Mouse (Mus musculus): ENCODE results near the gene Klhl42. TPM values are rescaled to one million over a fixed set of nuclear protein-coding genes. Genes with fewer than 3 reads are reported as not detected.

The Klhl42 gene
- 6.3 and 6.7 TPM in 2 replicates for polyA plus RNA-seq (2014; fragmentation: Nextera tagmentation; extraction: Ambion mirVana)

DNA sequence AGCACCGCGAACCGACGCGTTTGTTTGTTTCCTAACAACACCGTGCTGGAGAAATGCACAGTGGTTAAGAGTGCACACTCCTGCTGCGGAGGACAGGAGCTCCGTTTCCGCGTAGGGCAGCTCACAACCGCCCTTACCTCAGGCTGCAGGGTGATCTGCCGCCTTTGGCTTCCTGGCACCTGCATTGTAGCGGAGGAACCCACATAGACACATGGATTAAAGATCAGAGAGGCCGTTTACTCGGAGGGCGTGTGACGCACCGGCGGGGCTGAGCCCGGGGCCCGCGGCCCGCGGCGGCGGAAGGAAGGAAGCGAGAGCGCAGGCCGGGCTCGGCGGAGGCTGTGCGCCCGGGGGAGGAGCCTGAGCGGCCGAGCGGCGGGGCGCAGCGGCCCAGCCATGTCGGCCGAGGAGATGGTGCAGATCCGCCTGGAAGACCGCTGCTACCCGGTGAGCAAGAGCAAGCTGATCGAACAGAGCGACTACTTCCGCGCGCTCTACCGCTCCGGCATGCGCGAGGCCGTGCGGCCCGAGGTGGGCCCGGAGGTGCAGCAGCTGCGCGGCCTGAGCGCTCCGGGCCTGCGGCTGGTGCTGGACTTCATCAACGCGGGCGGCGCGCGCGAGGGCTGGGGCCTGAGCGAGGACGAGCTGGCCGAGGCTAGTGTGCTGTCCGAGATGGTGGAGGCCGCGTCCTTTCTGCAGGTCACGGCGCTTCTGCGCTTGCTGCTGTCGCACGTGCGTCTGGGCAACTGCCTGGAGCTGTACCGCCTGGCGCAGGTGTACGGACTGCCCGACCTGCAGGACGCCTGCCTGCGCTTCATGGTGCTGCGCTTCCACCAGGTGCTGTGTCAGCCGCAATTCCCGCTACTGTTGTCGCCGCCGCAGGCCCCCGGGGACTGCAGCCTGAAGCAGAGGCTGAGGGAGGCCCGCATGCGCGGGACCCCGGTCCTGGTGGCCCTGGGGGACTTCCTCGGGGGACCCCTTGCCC lies at the start of gene Klhl42:
TSS of gene Klhl42 (plus strand) at position 244 of the 985 bp plus-strand sequence.
- Histone ChIP-seq H3K9me3 (ENCODE audit: control insufficient read depth, low read length) (no peaks in the 10 kb centered on the region), H3K27ac (replicated peaks in 1 of 2; ENCODE audit: control insufficient read depth in 1 of 2, insufficient read depth in 1 of 2, low read depth in 2 of 2, low read length in 2 of 2) (peak within 1 kb of the TSS; percentile 62 to 82), H3K4me3 (ENCODE audit: control insufficient read depth in 1 of 2, insufficient read depth in 1 of 2, low read depth in 1 of 2, low read length in 2 of 2) (peak within 1 kb of the TSS; percentile 75 to 82), H3K9ac (ENCODE audit: low read length) (peak within 1 kb of the TSS; percentile 88), H3K4me2 (ENCODE audit: low read length) (peak within 1 kb of the TSS; percentile 96), H3K4me1 (ENCODE audit: control insufficient read depth in 2 of 2, insufficient read depth in 2 of 2, low read length in 2 of 2) (peaks cover 11 to 21% of the 10 kb centered on the region in 2 experiments), H3K36me3 (ENCODE audit: control insufficient read depth, insufficient read depth, low read length) (peaks cover 14% of the 10 kb centered on the region; the same call in 1 of the 2 replicates), H3K27me3 (ENCODE audit: control insufficient read depth, insufficient read depth, low read length) (no peaks in the 10 kb centered on the region)
- WGBS, result under 1% methylated on average over 93 of the region's 99 CpGs
- ATAC-seq (ENCODE audit: insufficient number of reproducible peaks, insufficient read depth, low FRiP score, low read depth), result peak; percentile 85

DNA sequence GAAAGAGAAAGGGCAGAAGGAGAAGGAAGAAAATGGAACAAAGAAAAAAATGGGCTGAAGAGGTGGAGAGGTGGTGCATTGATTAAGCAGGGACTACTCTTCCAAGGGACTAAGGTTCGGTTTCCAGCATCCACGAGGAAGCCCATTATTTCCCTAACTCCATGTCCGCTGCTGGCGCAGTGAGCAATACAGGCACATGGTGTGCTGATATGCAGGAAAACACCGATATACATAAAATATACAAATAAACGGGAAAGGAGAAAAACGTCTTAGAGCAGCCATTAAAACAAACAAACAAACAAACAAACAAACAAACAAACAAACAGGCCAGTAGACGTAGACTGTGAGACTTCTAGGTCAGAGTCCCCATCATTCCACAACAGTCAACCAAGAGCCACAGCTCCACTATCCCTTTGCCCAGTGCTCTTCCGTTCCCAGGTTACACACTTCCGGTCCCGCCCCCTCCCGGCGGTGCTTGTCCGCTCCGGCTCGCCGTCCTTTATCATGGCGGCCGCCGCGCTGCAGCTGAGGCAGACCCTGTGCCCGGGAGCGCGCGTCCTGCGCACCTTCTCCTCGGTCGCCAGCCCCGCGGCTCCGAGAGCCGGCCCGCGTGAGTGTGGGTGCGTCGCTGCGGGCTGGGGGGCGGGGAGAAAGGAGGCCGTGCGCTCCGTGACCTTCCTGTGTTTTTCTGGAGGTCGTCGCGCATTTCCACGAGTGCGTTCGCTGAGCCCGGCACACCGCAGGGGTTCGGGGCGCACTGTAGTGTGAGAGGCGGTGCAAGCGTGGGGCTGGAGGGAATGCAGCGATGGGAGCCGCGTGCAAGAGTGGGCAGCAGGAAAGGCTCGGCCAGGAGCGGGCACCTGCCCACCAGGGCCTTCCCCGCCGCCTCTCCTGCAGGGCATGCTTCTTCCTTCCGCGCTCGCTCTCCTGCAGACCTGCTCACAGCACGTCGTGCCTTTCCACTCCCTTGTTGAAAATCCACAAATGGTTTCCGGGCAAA lies 48.6 kb upstream of the Klhl42 start, which contains the start of gene Mrps35:
TSS of gene Mrps35 (plus strand) at position 474 of the 1,000 bp plus-strand sequence.
- ATAC-seq (ENCODE audit: insufficient number of reproducible peaks, insufficient read depth, low FRiP score, low read depth), result peak; percentile 93
- 4% methylated on average over 65 of the region's 66 CpGs for WGBS
- peaks cover 0 to 13% of the 10 kb centered on the region in 2 experiments; a peak in 3 of 4 replicates for H3K4me1 ChIP-seq (ENCODE audit: control insufficient read depth in 2 of 2, insufficient read depth in 2 of 2, low read length in 2 of 2)

DNA sequence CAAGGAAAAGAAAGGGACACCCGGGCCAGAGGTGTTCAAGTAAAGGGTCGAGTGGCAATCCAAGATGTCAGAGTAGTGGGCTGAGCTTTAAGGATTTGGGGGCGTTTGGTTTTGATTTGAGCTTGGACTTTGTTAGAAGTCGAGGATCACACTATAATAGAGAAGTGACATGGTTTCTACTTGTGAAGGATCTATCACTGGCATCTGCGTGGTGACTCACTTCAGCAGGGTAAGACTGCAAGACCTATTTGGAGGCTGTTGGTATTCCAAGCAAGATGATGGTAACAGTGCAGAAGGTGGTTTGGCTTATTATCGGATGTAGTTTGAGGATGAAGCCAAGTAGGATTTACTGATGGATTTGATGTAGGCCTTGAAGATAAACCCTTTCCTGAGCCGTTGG lies 47.5 kb upstream of the Klhl42 start:
- Histone ChIP-seq H3K9me3 (ENCODE audit: control insufficient read depth, low read length) (no peaks in the 10 kb centered on the region), H3K4me1 (ENCODE audit: control insufficient read depth in 2 of 2, insufficient read depth in 2 of 2, low read length in 2 of 2) (peaks cover 0 to 13% of the 10 kb centered on the region in 2 experiments; a peak in 3 of 4 replicates), H3K4me2 (ENCODE audit: low read length) (peak overlapping the region; percentile 80), H3K4me3 (ENCODE audit: control insufficient read depth in 1 of 2, insufficient read depth in 1 of 2, low read depth in 1 of 2, low read length in 2 of 2) (peak overlapping the region; percentile 74 to 92), H3K36me3 (ENCODE audit: control insufficient read depth, insufficient read depth, low read length) (peaks cover 25% of the 10 kb centered on the region), H3K27me3 (ENCODE audit: control insufficient read depth, insufficient read depth, low read length) (no peaks in the 10 kb centered on the region), H3K27ac (replicated peaks in 1 of 2; ENCODE audit: control insufficient read depth in 1 of 2, insufficient read depth in 1 of 2, low read depth in 2 of 2, low read length in 2 of 2) (0 out of 4 replicates have a peak overlapping the region, but pooled peaks of 1 of the 2 experiments have one; percentile 86), H3K9ac (ENCODE audit: low read length) (peak overlapping the region; percentile 97)
- no peak for ATAC-seq (ENCODE audit: insufficient number of reproducible peaks, insufficient read depth, low FRiP score, low read depth)
- 38% methylated on average over 7 of the region's 7 CpGs for WGBS

More for the DNA sequence above, 48.6 kb upstream of the Klhl42 start, which contains the start of gene Mrps35:
- Histone ChIP-seq H3K4me3 (ENCODE audit: control insufficient read depth in 1 of 2, insufficient read depth in 1 of 2, low read depth in 1 of 2, low read length in 2 of 2) (peak within 1 kb of the TSS; percentile 74 to 92), H3K27ac (replicated peaks in 1 of 2; ENCODE audit: control insufficient read depth in 1 of 2, insufficient read depth in 1 of 2, low read depth in 2 of 2, low read length in 2 of 2) (peak within 1 kb of the TSS; percentile 86 to 92), H3K9me3 (ENCODE audit: control insufficient read depth, low read length) (no peaks in the 10 kb centered on the region), H3K27me3 (ENCODE audit: control insufficient read depth, insufficient read depth, low read length) (no peaks in the 10 kb centered on the region), H3K4me2 (ENCODE audit: low read length) (peak within 1 kb of the TSS; percentile 80), H3K9ac (ENCODE audit: low read length) (peak within 1 kb of the TSS; percentile 97), H3K36me3 (ENCODE audit: control insufficient read depth, insufficient read depth, low read length) (peaks cover 14% of the 10 kb centered on the region)

DNA sequence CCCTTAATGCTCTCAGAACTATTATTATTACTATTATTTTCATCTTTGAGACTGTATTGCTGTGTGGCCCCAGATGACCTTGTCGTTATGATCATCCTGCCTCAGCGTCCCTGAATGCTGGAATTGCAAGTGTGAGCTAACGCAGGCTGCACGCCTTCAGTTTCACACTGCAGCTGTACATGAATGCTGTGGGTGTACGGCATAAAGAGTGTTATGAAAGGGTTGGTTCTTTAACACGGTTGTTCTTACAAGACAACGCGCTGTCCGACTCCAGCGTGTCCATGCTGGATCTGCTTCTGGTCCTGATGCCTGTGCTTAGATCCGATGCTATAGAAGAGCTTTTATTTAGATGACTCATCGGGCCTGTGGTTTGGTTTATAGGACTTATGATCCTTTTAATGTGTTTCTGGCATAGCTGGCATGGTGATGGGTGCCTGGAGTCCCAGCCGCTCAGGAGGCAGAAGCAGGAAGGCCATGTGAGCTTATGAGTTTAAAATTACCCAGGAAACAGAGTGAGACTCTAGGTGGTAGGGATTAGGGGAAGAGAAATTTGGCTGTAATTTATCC lies 41.9 kb upstream of the Klhl42 start:
- no peak overlapping the region for H3K4me3 ChIP-seq (ENCODE audit: control insufficient read depth in 1 of 2, insufficient read depth in 1 of 2, low read depth in 1 of 2, low read length in 2 of 2)
- no peaks in the 10 kb centered on the region for H3K27me3 ChIP-seq (ENCODE audit: control insufficient read depth, insufficient read depth, low read length)
- ATAC-seq (ENCODE audit: insufficient number of reproducible peaks, insufficient read depth, low FRiP score, low read depth), result no peak
- H3K9me3 ChIP-seq (ENCODE audit: control insufficient read depth, low read length), result no peaks in the 10 kb centered on the region
- no peak overlapping the region for H3K9ac ChIP-seq (ENCODE audit: low read length)
- H3K4me2 ChIP-seq (ENCODE audit: low read length), result no peak overlapping the region
- H3K36me3 ChIP-seq (ENCODE audit: control insufficient read depth, insufficient read depth, low read length), result peaks cover 79% of the 10 kb centered on the region
- peaks cover 1 to 3% of the 10 kb centered on the region in 2 experiments; a peak in 3 of 4 replicates for H3K4me1 ChIP-seq (ENCODE audit: control insufficient read depth in 2 of 2, insufficient read depth in 2 of 2, low read length in 2 of 2)
- no peak overlapping the region for H3K27ac ChIP-seq (replicated peaks in 1 of 2; ENCODE audit: control insufficient read depth in 1 of 2, insufficient read depth in 1 of 2, low read depth in 2 of 2, low read length in 2 of 2)
- WGBS, result 94% methylated on average over 13 of the region's 13 CpGs

DNA sequence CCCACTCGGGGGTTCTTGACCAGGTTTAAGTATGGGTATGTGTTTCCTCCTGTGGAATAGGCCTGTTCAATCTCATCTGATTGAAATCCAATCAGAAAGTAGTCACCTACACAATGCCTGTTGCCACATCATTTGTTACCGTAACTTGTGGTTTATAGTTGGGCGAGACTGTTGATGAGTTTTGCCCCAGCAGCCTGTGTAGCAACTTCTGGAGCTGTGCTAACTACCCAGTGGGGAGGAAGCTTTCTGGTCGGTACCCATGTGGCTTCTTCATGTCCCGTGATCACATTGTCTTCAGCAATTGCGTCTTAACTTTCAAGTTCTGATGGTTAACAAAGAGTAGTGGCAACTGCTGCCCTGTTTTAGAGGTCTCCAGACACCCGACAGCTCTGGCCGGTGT lies 39.5 kb upstream of the Klhl42 start:
- Histone ChIP-seq H3K27me3 (ENCODE audit: control insufficient read depth, insufficient read depth, low read length) (no peaks in the 10 kb centered on the region), H3K27ac (replicated peaks in 1 of 2; ENCODE audit: control insufficient read depth in 1 of 2, insufficient read depth in 1 of 2, low read depth in 2 of 2, low read length in 2 of 2) (no peak overlapping the region), H3K4me1 (ENCODE audit: control insufficient read depth in 2 of 2, insufficient read depth in 2 of 2, low read length in 2 of 2) (peaks cover 9% of the 10 kb centered on the region in 2 experiments), H3K36me3 (ENCODE audit: control insufficient read depth, insufficient read depth, low read length) (peaks cover 94% of the 10 kb centered on the region), H3K4me2 (ENCODE audit: low read length) (no peak overlapping the region), H3K9ac (ENCODE audit: low read length) (no peak overlapping the region), H3K9me3 (ENCODE audit: control insufficient read depth, low read length) (no peaks in the 10 kb centered on the region), H3K4me3 (ENCODE audit: control insufficient read depth in 1 of 2, insufficient read depth in 1 of 2, low read depth in 1 of 2, low read length in 2 of 2) (no peak overlapping the region)
- 92% methylated on average over 8 of the region's 8 CpGs for WGBS
- no peak for ATAC-seq (ENCODE audit: insufficient number of reproducible peaks, insufficient read depth, low FRiP score, low read depth)

DNA sequence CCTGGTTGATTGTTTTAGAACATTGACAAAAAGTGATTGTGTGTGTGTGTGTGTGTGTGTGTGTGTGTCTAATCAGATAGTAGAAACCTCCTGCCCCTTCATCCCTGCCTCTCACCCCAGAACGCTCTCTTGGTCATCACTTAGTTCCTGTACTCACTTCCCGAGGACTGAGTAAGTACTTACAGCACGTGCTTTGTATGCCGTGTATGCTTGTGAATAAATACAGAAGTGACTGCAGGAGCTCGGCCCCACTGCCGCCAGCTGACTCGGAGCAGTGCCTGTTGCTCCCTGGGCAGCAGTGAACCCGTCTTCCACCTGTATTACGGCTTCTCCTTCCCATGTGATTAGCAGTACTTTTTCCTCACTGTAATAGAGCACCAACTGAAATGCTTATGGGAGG lies 38.7 kb upstream of the Klhl42 start:
- H3K4me3 ChIP-seq (ENCODE audit: control insufficient read depth in 1 of 2, insufficient read depth in 1 of 2, low read depth in 1 of 2, low read length in 2 of 2), result no peak overlapping the region
- H3K27ac ChIP-seq (replicated peaks in 1 of 2; ENCODE audit: control insufficient read depth in 1 of 2, insufficient read depth in 1 of 2, low read depth in 2 of 2, low read length in 2 of 2), result no peak overlapping the region
- H3K4me1 ChIP-seq (ENCODE audit: control insufficient read depth in 2 of 2, insufficient read depth in 2 of 2, low read length in 2 of 2), result peaks cover 9% of the 10 kb centered on the region in 2 experiments
- H3K27me3 ChIP-seq (ENCODE audit: control insufficient read depth, insufficient read depth, low read length), result no peaks in the 10 kb centered on the region
- H3K36me3 ChIP-seq (ENCODE audit: control insufficient read depth, insufficient read depth, low read length), result peaks cover 94% of the 10 kb centered on the region
- WGBS, result 95% methylated on average over 9 of the region's 9 CpGs
- no peaks in the 10 kb centered on the region for H3K9me3 ChIP-seq (ENCODE audit: control insufficient read depth, low read length)
- no peak overlapping the region for H3K9ac ChIP-seq (ENCODE audit: low read length)
- no peak overlapping the region for H3K4me2 ChIP-seq (ENCODE audit: low read length)
- no peak for ATAC-seq (ENCODE audit: insufficient number of reproducible peaks, insufficient read depth, low FRiP score, low read depth)
